Mouse (Mus musculus) stomach, embryonic 15.5 days (tissue): ENCODE data around the gene Atp13a5. TPM values are rescaled to one million over a fixed set of nuclear protein-coding genes. Genes with fewer than 3 reads are reported as not detected.
A peak's percentile ranks its signal among the peaks of the same experiment; 100 is the strongest.

Experiments
- ATAC-seq: fragments of 200-750 bp; cut with Nextera tagmentation; 2 replicates; pipeline ENCODE4 v1.8.0; 2017; ENCODE audit warnings: low read depth, moderate number of reproducible peaks, moderate TSS enrichment; ENCODE audit not compliant: insufficient read depth, low FRiP score
- H3K27ac ChIP-seq: fragments of 300-500 bp; sonication (generic); 2 replicates; pipeline ENCODE4 v1.5.1; 2015; ENCODE audit warnings: mild to moderate bottlenecking, inconsistent platforms
- H3K27me3 ChIP-seq: fragments of 300-500 bp; sonication (generic); replicated peaks from 2 replicates; pipeline ENCODE4 v1.6.1; 2015; ENCODE audit warnings: inconsistent platforms
- H3K36me3 ChIP-seq: fragments of 300-500 bp; sonication (generic); 2 replicates; pipeline ENCODE4 v1.6.1; 2015; ENCODE audit warnings: inconsistent platforms
- H3K4me1 ChIP-seq: fragments of 300-500 bp; sonication (generic); 2 replicates; pipeline ENCODE4 v1.6.1; 2015; ENCODE audit warnings: inconsistent platforms
- H3K4me2 ChIP-seq: fragments of 300-500 bp; sonication (generic); 2 replicates; pipeline ENCODE4 v1.6.1; 2015; ENCODE audit warnings: mild to moderate bottlenecking, inconsistent platforms
- H3K4me3 ChIP-seq: fragments of 300-500 bp; sonication (generic); replicated peaks from 2 replicates; pipeline ENCODE4 v1.5.1; 2015; ENCODE audit warnings: inconsistent platforms
- H3K9ac ChIP-seq: fragments of 300-500 bp; sonication (generic); 2 replicates; pipeline ENCODE4 v1.6.1; 2015; ENCODE audit warnings: inconsistent platforms
- H3K9me3 ChIP-seq: fragments of 300-500 bp; sonication (generic); 2 replicates; pipeline ENCODE4 v1.6.1; 2016; ENCODE audit warnings: inconsistent platforms
- WGBS: fragments of 180-500 bp; shearing (Covaris S2); methylation state at CpG from one replicate; pipeline ENCODE4 v1.1.7; 2015; 5-methylcytosine and 5-hydroxymethylcytosine counted together
- polyA plus RNA-seq: library from polyadenylated mRNA; unstranded; fragments of >200 nt; fragmentation: Nextera tagmentation; extraction: Ambion mirVana; gene quantifications from 2 replicates; pipeline ENCODE4 v1.2.1, GENCODE M21; 2015

Atp13a5 gene
- polyA plus RNA-seq, 1 experiment from 2014 or later: not detected

GRCm38 (mm10) chr16:29198461-29198860, 180.1 kb downstream of the Atp13a5 start:
- ATAC-seq: peak; percentile 85
- Histone ChIP-seq H3K9ac (no peak overlapping the region), H3K27me3 (no peaks in the 10 kb centered on the region), H3K4me1 (no peaks in the 10 kb centered on the region), H3K36me3 (no peaks in the 10 kb centered on the region), H3K4me3 (no peak overlapping the region), H3K9me3 (no peaks in the 10 kb centered on the region), H3K27ac (no peak overlapping the region), H3K4me2 (no peak overlapping the region)
- 16% methylated on average over 5 of the region's 5 CpGs for WGBS

DNA sequence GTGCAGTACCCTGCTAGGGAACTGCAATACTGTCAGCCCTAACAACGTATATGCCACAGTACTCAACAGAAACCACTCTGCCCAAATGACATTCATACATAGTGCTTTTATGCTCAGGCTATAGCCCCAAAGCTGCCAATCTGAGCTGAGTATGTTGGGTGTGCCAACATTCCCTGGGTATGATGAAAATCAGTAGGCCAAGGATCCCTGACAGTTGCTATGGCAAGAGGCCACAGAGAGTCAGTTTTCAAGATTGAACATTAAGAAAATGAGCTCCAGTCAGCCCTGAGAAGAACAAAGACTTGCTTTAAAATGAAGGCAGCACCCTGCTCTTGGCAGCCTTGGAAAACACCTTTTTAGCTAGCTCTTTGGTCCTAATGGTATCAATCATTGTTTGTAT, 183.4 kb downstream of the Atp13a5 start:
- Histone ChIP-seq H3K4me3 (no peak overlapping the region), H3K27ac (no peak overlapping the region), H3K9ac (no peak overlapping the region), H3K4me1 (no peaks in the 10 kb centered on the region), H3K27me3 (no peaks in the 10 kb centered on the region), H3K36me3 (no peaks in the 10 kb centered on the region), H3K4me2 (no peak overlapping the region), H3K9me3 (no peaks in the 10 kb centered on the region)
- 79% methylated on average over 1 of the region's 1 CpGs for WGBS
- ATAC-seq: no peak

DNA sequence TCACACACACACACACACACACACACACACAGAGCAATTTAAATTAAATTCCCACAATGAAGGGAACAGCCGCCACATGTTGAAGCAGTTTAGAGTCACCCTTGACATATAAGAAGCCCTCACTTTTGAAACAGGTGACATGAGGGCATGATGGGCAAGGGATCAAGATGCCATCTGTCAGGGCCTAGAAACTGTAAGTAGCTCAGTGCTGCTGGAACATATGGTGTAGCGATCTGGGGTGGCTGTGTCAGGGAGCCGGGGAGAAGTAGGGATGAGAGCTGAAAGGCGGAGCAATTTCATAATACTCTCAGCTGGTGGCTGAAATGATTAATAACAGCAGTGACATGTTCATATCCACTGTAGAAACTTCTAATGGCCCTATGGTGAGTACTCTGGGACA, 184.6 kb downstream of the Atp13a5 start:
- H3K27me3 ChIP-seq: no peaks in the 10 kb centered on the region
- ATAC-seq: no peak
- H3K9ac ChIP-seq: no peak overlapping the region
- H3K4me3 ChIP-seq: no peak overlapping the region
- H3K4me2 ChIP-seq: no peak overlapping the region
- no peaks in the 10 kb centered on the region for H3K9me3 ChIP-seq
- no peak overlapping the region for H3K27ac ChIP-seq
- no peaks in the 10 kb centered on the region for H3K4me1 ChIP-seq
- 69% methylated on average over 4 of the region's 4 CpGs for WGBS
- H3K36me3 ChIP-seq: no peaks in the 10 kb centered on the region

- ATAC-seq: no peak
- WGBS: 50% methylated on average over 5 of the region's 5 CpGs
- no peak overlapping the region for H3K4me3 ChIP-seq
These were observed 185.6 kb downstream of the Atp13a5 start for GRCm38 (mm10) chr16:29192911-29193310.

More at GRCm38 (mm10) chr16:29192911-29193310, 185.6 kb downstream of the Atp13a5 start:
- H3K9ac ChIP-seq: no peak overlapping the region
- H3K36me3 ChIP-seq: no peaks in the 10 kb centered on the region
- H3K27ac ChIP-seq: no peak overlapping the region
- H3K4me2 ChIP-seq: no peak overlapping the region
- H3K4me1 ChIP-seq: no peaks in the 10 kb centered on the region
- no peaks in the 10 kb centered on the region for H3K9me3 ChIP-seq
- no peaks in the 10 kb centered on the region for H3K27me3 ChIP-seq

Other genes starting within 250 kb of the Atp13a5 start
- 0.21 and 0.50 TPM in 2 replicates for gene Hrasls, start 169.0 kb downstream of the Atp13a5 start, polyA plus RNA-seq
- 0.18 TPM in 1 of 2 replicates, not detected in the other for gene Atp13a4, start 166.1 kb upstream of the Atp13a5 start, polyA plus RNA-seq
- 26.9 and 31.8 TPM in 2 replicates for gene Opa1, start 200.6 kb upstream of the Atp13a5 start, polyA plus RNA-seq